Mouse (Mus musculus): ENCODE data around the gene Dad1.

DNA sequence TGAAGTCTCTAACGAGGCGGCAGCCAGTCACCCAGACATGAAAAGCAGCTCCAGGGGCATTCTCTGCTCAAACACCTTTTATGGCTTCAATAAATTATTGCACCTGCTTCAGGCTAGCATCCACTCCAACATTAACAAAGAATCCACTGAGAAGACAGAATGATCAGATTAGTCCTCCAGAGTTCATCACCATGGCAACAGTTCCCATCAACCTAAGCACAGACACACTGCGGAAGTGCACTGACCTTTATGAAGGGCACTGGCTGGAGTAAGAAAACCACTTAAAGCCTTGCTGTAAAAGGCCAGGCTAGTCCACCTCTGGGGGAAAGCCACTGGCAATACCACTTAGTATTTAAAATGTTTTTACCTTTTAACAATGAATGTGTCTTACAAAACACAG is 9.7 kb downstream of the Dad1 start:
- TF ChIP-seq POLR2A (IDR thresholded peaks at IDR 0.05; ENCODE audit: borderline replicate concordance, control insufficient read depth, low read depth, low read length) (no peak), CTCF (IDR thresholded peaks at IDR 0.05; ENCODE audit: control insufficient read depth, insufficient read depth, low read length) (no peak)

All from bone marrow, adult 2 months (tissue).